Mouse (Mus musculus): ENCODE data around the gene Bves.
A peak's percentile ranks its signal among the peaks of the same experiment; 100 is the strongest.

The Bves gene

GRCm38 (mm10) chr10:45356091-45356490 is 20.5 kb downstream of the Bves start:
- no peak for DNase-seq

- no peak for DNase-seq
These were observed 27.8 kb downstream of the Bves start for GRCm38 (mm10) chr10:45363396-45363795.

DNA sequence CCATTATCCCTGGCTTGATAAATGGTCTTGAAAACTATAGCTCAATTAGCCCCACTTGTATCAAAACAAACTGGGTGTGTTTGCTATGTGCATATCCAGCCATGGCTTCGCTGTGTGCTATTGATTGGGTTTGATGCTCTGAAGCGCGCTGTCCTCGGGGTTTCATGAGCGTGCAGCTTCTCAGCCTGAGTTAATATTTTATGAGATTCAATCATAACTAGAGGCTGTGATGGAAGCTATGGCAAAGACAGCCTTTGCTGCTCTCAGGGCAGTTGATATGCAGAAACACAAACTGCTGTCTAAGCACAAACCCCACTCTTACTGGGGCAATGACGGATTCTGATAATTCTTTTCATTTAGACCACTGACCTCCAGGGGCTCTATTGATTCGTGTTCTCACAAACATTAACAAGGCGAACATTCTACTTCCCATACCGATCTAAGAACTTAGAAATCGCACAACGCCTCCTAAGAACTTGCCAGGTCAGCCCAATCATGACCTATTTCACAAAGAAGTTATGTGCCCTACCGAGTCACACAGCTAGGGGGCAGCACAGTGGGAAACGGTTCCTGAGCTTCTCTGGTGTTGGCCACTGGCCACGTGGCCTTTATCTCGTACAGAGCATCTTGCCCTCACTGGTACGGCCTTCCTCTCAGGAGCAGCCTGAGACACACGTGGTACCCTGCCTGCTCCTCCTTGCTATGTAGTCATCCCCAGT is 31.6 kb downstream of the Bves start:
- no peak for DNase-seq

DNA sequence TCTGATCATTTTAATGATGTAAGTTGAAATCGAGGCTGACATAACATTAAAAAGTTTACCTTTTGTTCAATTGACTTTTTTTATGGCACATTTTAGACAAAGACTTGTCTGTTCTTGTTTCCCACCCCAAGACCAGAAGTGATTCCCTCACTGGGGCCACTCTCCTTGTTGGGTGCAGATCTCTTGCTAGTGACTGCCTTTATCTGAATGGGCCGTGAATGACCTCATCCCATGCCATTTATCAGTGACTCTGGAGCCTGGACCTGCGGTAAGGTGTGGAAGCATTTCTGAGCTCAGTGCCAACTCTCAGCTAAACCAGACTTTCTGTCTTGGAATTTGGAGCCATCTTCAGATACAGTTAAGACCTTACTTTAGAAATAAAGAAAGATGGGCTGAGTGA is 34.1 kb downstream of the Bves start:
- DNase-seq: no peak

DNA sequence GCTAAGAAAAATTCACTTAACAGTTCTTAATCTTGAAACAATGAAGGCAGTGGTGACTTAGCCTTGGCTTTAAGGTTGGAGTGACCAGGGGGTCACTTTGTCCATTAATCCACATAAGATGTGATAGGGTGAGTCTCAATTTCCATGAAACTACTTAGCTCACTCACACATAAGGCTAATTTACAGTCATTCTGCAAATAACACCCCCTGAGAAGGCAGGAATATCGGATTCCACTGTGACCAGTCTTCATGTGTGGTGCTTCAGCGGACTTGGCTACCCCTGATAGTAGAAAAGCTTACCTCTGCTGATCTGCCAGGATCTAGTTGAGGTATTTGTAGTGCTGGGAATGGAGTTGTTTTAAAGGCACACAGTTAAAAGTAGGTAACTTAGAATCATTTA is 35.0 kb downstream of the Bves start:
- no peak for DNase-seq

- DNase-seq: peak; percentile 39 to 45
These were observed 37.6 kb downstream of the Bves start for GRCm38 (mm10) chr10:45372994-45373692.

DNA sequence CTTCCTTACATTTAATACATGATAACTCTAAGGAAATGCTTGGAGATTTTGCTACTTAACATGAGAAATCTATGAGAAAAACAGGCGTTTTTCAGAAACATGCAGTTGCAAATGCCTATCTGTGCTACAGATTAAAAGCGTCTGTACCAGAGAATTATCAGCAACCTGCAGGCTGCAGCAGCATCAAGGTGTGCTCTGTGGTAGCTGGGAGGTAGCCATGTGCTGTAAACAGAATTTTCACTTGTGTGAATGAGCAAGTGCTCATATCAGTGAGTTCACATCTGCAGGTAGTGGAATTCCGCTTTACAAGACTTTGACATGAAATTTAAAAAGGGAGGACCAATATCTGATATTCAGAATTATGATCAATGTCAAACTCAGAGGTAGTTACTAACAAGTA is 42.7 kb downstream of the Bves start:
- no peak for DNase-seq

- DNase-seq: no peak
These were observed 46.5 kb downstream of the Bves start for GRCm38 (mm10) chr10:45381937-45382636.

DNA sequence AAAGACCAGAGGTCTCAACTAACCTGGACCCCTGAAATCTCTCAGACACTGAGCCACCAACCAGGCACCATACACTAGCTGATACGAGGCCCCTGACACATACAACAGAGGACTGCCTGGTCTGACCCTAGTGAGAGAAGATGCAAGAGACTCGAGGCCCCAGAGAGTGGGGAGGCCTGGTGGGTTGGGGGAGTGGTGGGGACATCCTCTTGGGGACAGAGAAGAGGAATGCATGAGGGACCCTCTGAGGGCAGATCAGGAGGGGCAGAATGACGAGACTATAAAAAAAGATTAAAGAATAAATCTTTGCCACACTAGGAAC is 47.0 kb downstream of the Bves start:
- DNase-seq: no peak

DNA sequence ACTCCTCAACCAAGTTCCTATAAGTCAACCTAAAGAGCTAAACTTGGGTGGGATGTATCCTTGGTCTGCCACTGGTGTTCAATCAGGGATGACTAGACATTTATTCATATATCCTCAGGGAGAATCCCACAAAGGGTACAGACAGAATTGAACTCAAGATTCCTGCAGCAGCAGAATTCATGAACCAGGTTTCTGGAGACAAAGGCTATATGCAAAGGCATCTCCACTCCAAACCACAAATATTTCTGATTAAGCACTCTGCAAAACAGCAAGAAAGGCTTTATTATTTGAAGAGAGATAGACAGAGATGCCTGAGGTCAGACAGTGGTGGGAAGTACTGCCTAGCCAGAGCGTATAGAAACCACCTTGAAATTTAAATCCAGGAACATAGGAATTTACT is 62.6 kb downstream of the Bves start:
- no peak for DNase-seq

DNA sequence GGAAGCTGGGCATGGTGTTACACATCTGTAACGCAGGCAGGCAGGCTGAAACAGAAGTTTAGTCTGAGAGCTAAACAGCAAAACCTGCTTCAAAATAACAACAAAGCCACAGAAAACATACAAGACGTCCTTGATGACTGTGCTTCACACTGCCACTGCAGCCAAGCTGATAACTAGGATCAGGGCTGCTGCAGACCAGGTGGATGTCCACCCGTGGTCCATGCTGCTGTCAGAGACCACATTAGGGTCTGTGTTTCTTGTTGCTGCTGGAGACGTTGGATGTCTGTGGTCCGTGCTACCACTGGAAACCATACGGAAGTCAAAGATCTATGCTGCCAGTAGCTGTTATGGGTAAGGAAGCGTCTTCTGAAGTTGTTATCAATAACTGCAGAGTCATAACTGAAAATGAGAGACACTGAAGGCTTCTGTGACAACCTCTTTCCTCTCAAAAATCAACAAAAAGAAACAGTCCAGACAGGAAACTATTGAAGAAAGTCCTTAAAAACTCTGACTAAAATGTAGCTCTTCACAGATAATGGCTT is 64.2 kb downstream of the Bves start:
- DNase-seq: no peak

DNA sequence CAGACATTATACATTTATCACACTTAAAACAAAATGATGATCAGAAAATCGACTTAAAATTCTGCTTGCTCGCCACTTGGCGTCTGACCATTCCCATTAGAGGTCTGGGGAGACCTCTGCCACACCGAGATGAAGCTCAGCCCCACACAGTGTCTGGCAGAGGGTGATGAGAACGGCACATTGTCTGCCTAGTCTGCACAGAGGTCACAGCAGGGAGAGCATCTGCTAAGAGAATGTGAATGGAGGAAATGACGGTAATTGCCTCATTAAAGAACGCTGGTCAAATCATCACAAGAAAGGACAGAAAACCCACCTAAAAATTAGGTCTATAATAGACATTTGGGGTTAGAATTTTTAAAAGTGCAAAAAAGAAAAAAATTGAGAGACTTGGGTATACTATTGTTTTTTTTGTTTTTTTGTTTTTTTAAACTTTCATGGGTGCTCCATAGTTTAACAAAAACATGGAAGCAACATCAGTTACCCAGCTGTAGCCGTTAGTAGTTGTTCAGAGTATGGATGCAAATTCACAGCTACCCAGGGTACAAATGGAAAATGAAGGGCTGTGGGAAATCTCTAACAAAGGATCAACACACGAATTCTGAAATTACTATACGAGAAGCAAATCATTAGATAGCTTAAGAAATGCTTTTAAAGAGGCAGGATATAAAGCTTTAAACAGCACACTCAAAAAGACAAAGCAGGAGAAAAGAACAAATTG is 75.2 kb downstream of the Bves start:
- no peak for DNase-seq

- DNase-seq: no peak
These were observed 76.2 kb downstream of the Bves start for GRCm38 (mm10) chr10:45411741-45412140.

DNA sequence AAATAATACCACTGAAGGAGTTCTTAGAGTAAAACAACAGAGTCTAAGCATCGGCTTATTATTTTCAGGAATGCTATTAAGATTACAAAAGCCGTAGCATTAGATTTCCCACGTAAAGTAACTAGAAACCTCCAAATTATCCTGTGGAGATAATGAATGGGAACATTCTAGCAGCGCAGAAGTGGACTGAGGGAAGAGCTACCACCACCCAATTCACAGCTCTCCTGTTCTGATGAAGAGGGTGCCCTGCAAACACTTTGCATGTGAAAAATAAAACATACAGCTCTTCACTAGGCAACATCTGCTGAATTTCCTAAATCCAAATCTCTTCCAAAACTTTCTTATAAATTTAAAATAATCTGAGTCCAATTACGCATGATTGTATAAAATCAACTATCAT is 76.6 kb downstream of the Bves start:
- no peak for DNase-seq

All from lung, adult 18-20 months (tissue).